Mouse (Mus musculus) adrenal gland, postnatal 4 days (tissue): ENCODE results near the gene Lhfp. TPM values are rescaled to one million over a fixed set of nuclear protein-coding genes. Genes with fewer than 3 reads are reported as not detected.

Source experiments
- DNase-seq, 2 experiments: peaks; one replicate each; pipeline ENCODE4 v3.0.0; 2021 to 2022; ENCODE audit warnings: low spot score in 2 of 2, mixed read lengths in 2 of 2
- total RNA-seq, 2 experiments: library from RNA; stranded (reverse); gene quantifications; 2 replicates each; pipeline ENCODE4 v1.2.3; 2021

The Lhfp gene
- total RNA-seq, 2 experiments from 2014 or later = 38.3 to 40.6 TPM

DNA sequence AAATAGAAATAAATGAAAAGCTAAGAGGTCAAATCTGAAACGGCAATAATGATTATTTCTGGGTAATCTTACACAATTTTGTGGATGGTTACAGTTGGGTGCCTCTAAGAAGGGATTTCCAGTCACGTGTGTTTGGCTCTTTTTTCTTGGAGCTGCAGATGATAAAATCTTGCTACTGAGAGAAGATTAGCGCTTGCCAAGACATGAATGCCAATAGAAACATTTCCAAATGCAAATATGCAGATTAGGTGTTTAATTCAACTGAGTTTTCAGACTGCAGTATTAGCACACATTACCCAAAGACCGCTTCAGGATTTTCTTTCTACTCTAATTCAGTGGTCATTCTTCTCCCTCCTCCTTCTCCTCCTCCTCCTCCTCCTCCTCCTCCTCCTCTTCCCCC, 268.8 kb downstream of the Lhfp start:
- no peak for DNase-seq

DNA sequence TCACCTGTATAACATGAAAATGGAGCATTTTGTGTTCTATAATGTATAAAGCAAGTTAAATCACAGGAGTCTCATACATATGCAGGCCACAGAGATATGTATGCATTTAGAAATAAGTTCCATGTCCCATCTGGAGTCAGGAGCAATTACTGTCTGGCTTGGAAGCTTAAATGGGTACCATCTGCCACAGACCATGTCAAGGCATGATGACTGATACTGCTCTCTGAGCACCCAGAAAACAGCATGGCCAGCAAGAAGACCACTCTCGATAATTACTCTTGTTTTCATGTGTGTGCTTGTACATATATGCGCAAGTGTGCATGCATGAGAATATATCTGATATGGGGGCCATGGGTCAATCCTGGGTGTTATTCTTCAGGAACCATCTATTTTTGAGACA, 269.3 kb downstream of the Lhfp start:
- DNase-seq = no peak

Other genes with a start within 250 kb of the Lhfp start
- 10 to 100 TPM; 32.2 to 33.8 TPM for gene Cog6, start 24.3 kb upstream of the Lhfp start, total RNA-seq